Mouse (Mus musculus) cerebellum, postnatal 25 days (tissue): Measurements from ENCODE around the gene Bcdin3d.
A peak's percentile ranks its signal among the peaks of the same experiment; 100 is the strongest.

ENCODE experiments used
- DNase-seq, 2 experiments: peaks; one replicate each; pipeline ENCODE4 v3.0.0; 2021; ENCODE audit warnings: mixed read lengths in 2 of 2

The Bcdin3d gene

GRCm38 (mm10) chr15:99474576-99474926 lies at the start of gene Bcdin3d:
TSS of gene Bcdin3d (minus strand) at chr15:99474730.
- DNase-seq: peak; percentile 87 to 92

GRCm38 (mm10) chr15:99520306-99520705 lies 45.8 kb upstream of the Bcdin3d start:
- no peak for DNase-seq

GRCm38 (mm10) chr15:99519626-99520025 lies 45.1 kb upstream of the Bcdin3d start:
- DNase-seq: peak in 1 of 2 experiments; percentile 8

- no peak for DNase-seq
Observed at GRCm38 (mm10) chr15:99517715-99518114, 43.2 kb upstream of the Bcdin3d start.

- no peak for DNase-seq
Observed at GRCm38 (mm10) chr15:99516715-99517114, 42.2 kb upstream of the Bcdin3d start.

GRCm38 (mm10) chr15:99511797-99512525 lies 37.4 kb upstream of the Bcdin3d start:
- peak; percentile 82 to 84 for DNase-seq

GRCm38 (mm10) chr15:99510621-99511020 lies 36.1 kb upstream of the Bcdin3d start:
- DNase-seq: peak in 1 of 2 experiments; percentile 22

GRCm38 (mm10) chr15:99509840-99510239 lies 35.3 kb upstream of the Bcdin3d start:
- DNase-seq: no peak

GRCm38 (mm10) chr15:99505324-99506095 lies 31.0 kb upstream of the Bcdin3d start:
- DNase-seq: peak in 1 of 2 experiments; percentile 10

GRCm38 (mm10) chr15:99503256-99503655 lies 28.7 kb upstream of the Bcdin3d start:
- no peak for DNase-seq

GRCm38 (mm10) chr15:99502311-99502831 lies 27.8 kb upstream of the Bcdin3d start:
- no peak for DNase-seq

- peak; percentile 46 to 57 for DNase-seq
Observed at GRCm38 (mm10) chr15:99501292-99502260, 27.0 kb upstream of the Bcdin3d start.

- no peak for DNase-seq
Observed at GRCm38 (mm10) chr15:99500320-99500719, 25.8 kb upstream of the Bcdin3d start.

GRCm38 (mm10) chr15:99499726-99500125 lies 25.2 kb upstream of the Bcdin3d start:
- peak; percentile 56 to 62 for DNase-seq

GRCm38 (mm10) chr15:99498781-99499180 lies 24.3 kb upstream of the Bcdin3d start:
- peak; percentile 50 to 58 for DNase-seq

GRCm38 (mm10) chr15:99498356-99498755 lies 23.8 kb upstream of the Bcdin3d start:
- DNase-seq: no peak

GRCm38 (mm10) chr15:99497527-99498242 lies 23.2 kb upstream of the Bcdin3d start:
- DNase-seq: peak; percentile 82 to 84

- DNase-seq: peak; percentile 74 to 81
Observed at GRCm38 (mm10) chr15:99497061-99497460, 22.5 kb upstream of the Bcdin3d start.

GRCm38 (mm10) chr15:99484745-99485144 lies 10.2 kb upstream of the Bcdin3d start:
- DNase-seq: no peak

- no peak for DNase-seq
Observed at GRCm38 (mm10) chr15:99475814-99476213, 1.3 kb upstream of the Bcdin3d start.

GRCm38 (mm10) chr15:99473801-99474575 lies 542 bp downstream of the Bcdin3d start:
- DNase-seq: peak; percentile 54 to 65
